ENCODE assay signal across 21 mouse cellular contexts in the genomic region with DNA sequence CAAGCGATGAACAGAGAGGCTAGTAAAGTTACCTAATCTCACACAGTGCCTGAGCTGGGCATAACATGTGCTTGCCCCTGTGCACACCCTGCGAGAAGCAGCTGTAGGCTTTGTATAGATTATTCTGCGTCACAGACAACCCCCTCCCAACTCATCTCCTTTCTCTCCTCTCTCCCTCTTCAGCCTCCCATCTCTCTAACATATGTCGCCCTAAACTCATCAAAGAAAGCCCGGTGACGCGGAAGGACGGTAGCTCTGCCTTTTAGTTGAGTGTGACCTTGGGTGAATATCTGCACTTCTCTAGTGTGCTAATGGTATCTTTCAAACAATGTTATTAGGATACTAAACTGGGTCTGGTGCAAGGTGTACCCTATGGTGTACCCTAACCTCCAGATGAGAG. TPM values are rescaled to one million over a fixed set of nuclear protein-coding genes. Genes with fewer than 3 reads are reported as not detected.
DNase-seq lines count a peak whose midpoint lies in the region; ATAC-seq and TF ChIP-seq lines count a peak whose summit lies in the region.
"Had no signal": no experiment of that assay in that cellular context is flagged by ENCODE, and none has a peak within 500 bp of the region (broad histone marks: within the 10 kb centered on the region; RNA-seq: fewer than 3 reads in every experiment).

No protein-coding gene starts in this region.

- H3K9ac ChIP-seq in liver, postnatal 0 days (replicated peaks), result no peak overlapping the region
- no peak overlapping the region for H3K9ac ChIP-seq in liver, embryonic 12.5 days
- H3K9ac ChIP-seq: embryonic facial prominence, embryonic 15.5 days; hindbrain, embryonic 12.5 days had no signal

- no peak for TF ChIP-seq EP300 in liver, postnatal 0 days (IDR thresholded peaks at IDR 0.05; ENCODE audit: low read depth)

- TF ChIP-seq POLR2A in bone marrow macrophage, adult 2 months (IDR thresholded peaks at IDR 0.05; ENCODE audit: borderline replicate concordance, low read depth, low read length), result no peak

- peak overlapping the region; percentile 61 for H3K27ac ChIP-seq in liver, postnatal 0 days (ENCODE audit: low read depth)
- no peak overlapping the region for H3K27ac ChIP-seq in liver, embryonic 12.5 days
- peak overlapping the region; percentile 89 for H3K27ac ChIP-seq in bone marrow macrophage, adult 2 months (ENCODE audit: insufficient read depth, low read depth, low read length)
- no peak overlapping the region for H3K27ac ChIP-seq in limb, embryonic 10.5 days
- H3K27ac ChIP-seq: embryonic facial prominence, embryonic 15.5 days; forebrain, embryonic 10.5 days; heart, embryonic 10.5 days; hindbrain, embryonic 12.5 days; hindbrain, postnatal 0 days had no signal

- H3K4me1 ChIP-seq in liver, postnatal 0 days (ENCODE audit: insufficient read depth), result peaks cover 7% of the 10 kb centered on the region
- H3K4me1 ChIP-seq in liver, embryonic 12.5 days, result peaks cover 14% of the 10 kb centered on the region
- H3K4me1 ChIP-seq in bone marrow macrophage, adult 2 months (ENCODE audit: control insufficient read depth, insufficient read depth, low read length), result peaks cover 71% of the 10 kb centered on the region
- no peaks in the 10 kb centered on the region for H3K4me1 ChIP-seq in limb, embryonic 10.5 days
- H3K4me1 ChIP-seq: embryonic facial prominence, embryonic 15.5 days had no signal

- no peaks in the 10 kb centered on the region for H3K36me3 ChIP-seq in liver, postnatal 0 days (replicated peaks; ENCODE audit: insufficient read depth, low read length)
- H3K36me3 ChIP-seq in liver, embryonic 12.5 days, result no peaks in the 10 kb centered on the region
- H3K36me3 ChIP-seq in limb, embryonic 10.5 days, result no peaks in the 10 kb centered on the region
- H3K36me3 ChIP-seq: embryonic facial prominence, embryonic 15.5 days; forebrain, embryonic 10.5 days; heart, embryonic 10.5 days; hindbrain, embryonic 12.5 days had no signal

- WGBS in liver, postnatal 0 days (ENCODE audit: insufficient replicate concordance), result 82% methylated on average over 8 of the region's 8 CpGs
- 79% methylated on average over 8 of the region's 8 CpGs for WGBS in liver, embryonic 12.5 days (ENCODE audit: insufficient replicate concordance)
- 94% methylated on average over 8 of the region's 8 CpGs for WGBS in limb, embryonic 10.5 days

- no peaks in the 10 kb centered on the region for H3K9me3 ChIP-seq in liver, postnatal 0 days (ENCODE audit: low read length)
- H3K9me3 ChIP-seq in liver, embryonic 12.5 days (replicated peaks), result no peaks in the 10 kb centered on the region
- no peaks in the 10 kb centered on the region for H3K9me3 ChIP-seq in limb, embryonic 10.5 days (replicated peaks)
- H3K9me3 ChIP-seq: embryonic facial prominence, embryonic 15.5 days; forebrain, embryonic 10.5 days had no signal

- TF ChIP-seq CTCF in liver, postnatal 0 days (IDR thresholded peaks at IDR 0.05; ENCODE audit: low read depth), result no peak
- TF ChIP-seq CTCF in bone marrow macrophage, adult 2 months (IDR thresholded peaks at IDR 0.05; ENCODE audit: low read depth, low read length), result no peak

- no peak overlapping the region for H3K4me2 ChIP-seq in liver, postnatal 0 days (ENCODE audit: low read depth, low read length)
- H3K4me2 ChIP-seq in liver, embryonic 12.5 days, result no peak overlapping the region
- H3K4me2 ChIP-seq: embryonic facial prominence, embryonic 15.5 days; hindbrain, embryonic 12.5 days had no signal

- H3K27me3 ChIP-seq in liver, postnatal 0 days (ENCODE audit: insufficient read depth, low read length), result no peaks in the 10 kb centered on the region
- no peaks in the 10 kb centered on the region for H3K27me3 ChIP-seq in liver, embryonic 12.5 days (replicated peaks)
- H3K27me3 ChIP-seq in limb, embryonic 10.5 days (ENCODE audit: low read depth, poor library complexity, severe bottlenecking), result no peaks in the 10 kb centered on the region
- H3K27me3 ChIP-seq: embryonic facial prominence, embryonic 15.5 days; hindbrain, embryonic 12.5 days had no signal

- ATAC-seq in liver, postnatal 0 days, result no peak
- no peak for ATAC-seq in liver, embryonic 12.5 days
- ATAC-seq: forebrain, embryonic 14.5 days; hindbrain, postnatal 0 days had no signal

- no peak overlapping the region for H3K4me3 ChIP-seq in liver, postnatal 0 days (ENCODE audit: low read depth, low read length)
- no peak overlapping the region for H3K4me3 ChIP-seq in liver, embryonic 12.5 days
- H3K4me3 ChIP-seq in bone marrow macrophage, adult 2 months (ENCODE audit: insufficient read depth, low read length), result no peak overlapping the region
- no peak overlapping the region for H3K4me3 ChIP-seq in limb, embryonic 10.5 days
- H3K4me3 ChIP-seq: embryonic facial prominence, embryonic 15.5 days; erythroblast, embryonic 14.5 days; forebrain, embryonic 10.5 days; heart, embryonic 10.5 days; hindbrain, embryonic 12.5 days had no signal

- no peak for DNase-seq in liver, postnatal 0 days
- peak; percentile 34 for DNase-seq in CD4-positive helper T cell, adult 2 months (ENCODE audit: low read depth, low spot score)
- peak; percentile 39 for DNase-seq in naive thymus-derived CD4-positive, alpha-beta T cell, adult 2 months (ENCODE audit: low read depth)
- DNase-seq in limb, embryonic 10.5 days (ENCODE audit: low spot score), result no peak
- no peak for DNase-seq in lung, postnatal 25 days (ENCODE audit: low spot score)
- DNase-seq: adrenal gland, postnatal 10 days; cerebellum, adult 11 months; cerebellum, adult 8-10 months; embryo, embryonic 11 days; heart, adult 18-20 months; heart, postnatal 10 days; heart, postnatal 4 days had no signal

RNA-seq across cellular contexts. Expression of gene Dock2, which starts 13.7 kb away (rescaled TPM):
- 2.9 and 3.9 TPM in 2 replicates for polyA plus RNA-seq in liver, postnatal 0 days (2015; fragmentation: Nextera tagmentation; extraction: Ambion mirVana)
- 6.1 and 6.3 TPM in 2 replicates for polyA plus RNA-seq in liver, embryonic 12.5 days (2016; fragmentation: Nextera tagmentation; extraction: Ambion mirVana)
- 95.9 and 104 TPM in 2 replicates for polyA plus RNA-seq in bone marrow macrophage, adult 2 months (2012; ENCODE audit: insufficient read depth, insufficient read length, missing spikeins)
- polyA plus RNA-seq in limb, embryonic 10.5 days (2016; fragmentation: Nextera tagmentation; extraction: Ambion mirVana), result 0.55 and 0.60 TPM in 2 replicates

Comparison
In these comparisons a context has a peak if more than half of its experiments do, and no peak if none do; other contexts are left out.
1. H3K27ac ChIP-seq: peak in liver, postnatal 0 days (single experiment) and bone marrow macrophage, adult 2 months (single experiment); none in liver, embryonic 12.5 days (single experiment) and limb, embryonic 10.5 days (single experiment).
2. DNase-seq: peak in CD4-positive helper T cell, adult 2 months (single experiment) and naive thymus-derived CD4-positive, alpha-beta T cell, adult 2 months (single experiment); none in liver, postnatal 0 days (single experiment), limb, embryonic 10.5 days (single experiment) and lung, postnatal 25 days (single experiment).
3. RNA of gene Dock2, which starts 13.7 kb away (polyA plus RNA-seq): 95.9 to 104 TPM in bone marrow macrophage, adult 2 months; 6.1 to 6.3 TPM in liver, embryonic 12.5 days, 2.9 to 3.9 TPM in liver, postnatal 0 days and 0.55 to 0.60 TPM in limb, embryonic 10.5 days; every median in the first group is over 10 times any median in the second.